Mouse (Mus musculus): ENCODE measurements at regions not wholly inside any gene's neighbourhood (a gene's known extent, or its start where the extent isn't known, plus 50 kb on each side); places are given as distances from the start of the nearest gene placed in this dataset.

- Histone ChIP-seq H3K79me3 (ENCODE audit: low read depth) (no peaks in the 10 kb centered on the region), H3ac (ENCODE audit: control insufficient read depth, insufficient read length, low read depth) (no peak overlapping the region), H3K4me3 (ENCODE audit: insufficient read depth, poor library complexity, severe bottlenecking) (no peak overlapping the region), H3K79me2 (ENCODE audit: control insufficient read depth, insufficient read depth) (no peaks in the 10 kb centered on the region), H3K36me3 (ENCODE audit: control insufficient read depth, insufficient read depth) (no peaks in the 10 kb centered on the region), H3K27me3 (ENCODE audit: control insufficient read depth, insufficient read depth, insufficient read length) (no peaks in the 10 kb centered on the region)
- TF ChIP-seq CTCF (IDR thresholded peaks at IDR 0.05; ENCODE audit: control insufficient read depth, insufficient read depth, insufficient read length) = no peak
- TF ChIP-seq MYOD1 (IDR thresholded peaks at IDR 0.05; ENCODE audit: control insufficient read depth, insufficient read length, low read depth) = no peak
- TF ChIP-seq CEBPB (IDR thresholded peaks at IDR 0.05; ENCODE audit: low read depth) = no peak
- no peak for TF ChIP-seq MAX (IDR thresholded peaks at IDR 0.05)
- no peak for TF ChIP-seq USF1 (IDR thresholded peaks at IDR 0.05; ENCODE audit: low read depth)
- TF ChIP-seq MYOG (IDR thresholded peaks at IDR 0.05; ENCODE audit: control insufficient read depth, extremely low read depth, insufficient read length) = no peak
- TF ChIP-seq FOSL1 (IDR thresholded peaks at IDR 0.05; ENCODE audit: insufficient read depth, low read length, poor library complexity, severe bottlenecking) = no peak
These were observed 64.4 kb upstream of the S1pr1 start for GRCm38 (mm10) chr3:115779144-115779890.

- H3ac ChIP-seq (ENCODE audit: control insufficient read depth, insufficient read length, low read depth) = no peak overlapping the region
These were observed 65.0 kb upstream of the S1pr1 start for GRCm38 (mm10) chr3:115779906-115780305.

GRCm38 (mm10) chr3:115782726-115783125 lies 67.9 kb upstream of the S1pr1 start:
- Histone ChIP-seq H3K4me3 (ENCODE audit: insufficient read depth, poor library complexity, severe bottlenecking) (no peak overlapping the region), H3K79me3 (ENCODE audit: low read depth) (no peaks in the 10 kb centered on the region), H3K27me3 (ENCODE audit: control insufficient read depth, insufficient read depth, insufficient read length) (no peaks in the 10 kb centered on the region), H3K79me2 (ENCODE audit: control insufficient read depth, insufficient read depth) (no peaks in the 10 kb centered on the region), H3ac (ENCODE audit: control insufficient read depth, insufficient read length, low read depth) (no peak overlapping the region), H3K36me3 (ENCODE audit: control insufficient read depth, insufficient read depth) (no peaks in the 10 kb centered on the region)
- TF ChIP-seq USF1 (IDR thresholded peaks at IDR 0.05; ENCODE audit: low read depth) (no peak), MYOD1 (IDR thresholded peaks at IDR 0.05; ENCODE audit: control insufficient read depth, insufficient read length, low read depth) (no peak), CEBPB (IDR thresholded peaks at IDR 0.05; ENCODE audit: low read depth) (no peak), MAX (IDR thresholded peaks at IDR 0.05) (no peak), MYOG (IDR thresholded peaks at IDR 0.05; ENCODE audit: control insufficient read depth, extremely low read depth, insufficient read length) (no peak), CTCF (IDR thresholded peaks at IDR 0.05; ENCODE audit: control insufficient read depth, insufficient read depth, insufficient read length) (no peak)

More at GRCm38 (mm10) chr3:115779906-115780305, 65.0 kb upstream of the S1pr1 start:
- Histone ChIP-seq H3K36me3 (ENCODE audit: control insufficient read depth, insufficient read depth) (no peaks in the 10 kb centered on the region), H3K4me3 (ENCODE audit: insufficient read depth, poor library complexity, severe bottlenecking) (no peak overlapping the region), H3K27me3 (ENCODE audit: control insufficient read depth, insufficient read depth, insufficient read length) (no peaks in the 10 kb centered on the region), H3K79me2 (ENCODE audit: control insufficient read depth, insufficient read depth) (no peaks in the 10 kb centered on the region), H3K79me3 (ENCODE audit: low read depth) (no peaks in the 10 kb centered on the region)
- no peak for TF ChIP-seq MYOG (IDR thresholded peaks at IDR 0.05; ENCODE audit: control insufficient read depth, extremely low read depth, insufficient read length)
- no peak for TF ChIP-seq MYOD1 (IDR thresholded peaks at IDR 0.05; ENCODE audit: control insufficient read depth, insufficient read length, low read depth)
- no peak for TF ChIP-seq CEBPB (IDR thresholded peaks at IDR 0.05; ENCODE audit: low read depth)
- TF ChIP-seq MAX (IDR thresholded peaks at IDR 0.05) = no peak
- no peak for TF ChIP-seq CTCF (IDR thresholded peaks at IDR 0.05; ENCODE audit: control insufficient read depth, insufficient read depth, insufficient read length)
- no peak for TF ChIP-seq USF1 (IDR thresholded peaks at IDR 0.05; ENCODE audit: low read depth)
- TF ChIP-seq FOSL1 (IDR thresholded peaks at IDR 0.05; ENCODE audit: insufficient read depth, low read length, poor library complexity, severe bottlenecking) = no peak

- no peaks in the 10 kb centered on the region for H3K27me3 ChIP-seq (ENCODE audit: control insufficient read depth, insufficient read depth, insufficient read length)
- H3K36me3 ChIP-seq (ENCODE audit: control insufficient read depth, insufficient read depth) = no peaks in the 10 kb centered on the region
- H3K79me2 ChIP-seq (ENCODE audit: control insufficient read depth, insufficient read depth) = no peaks in the 10 kb centered on the region
- no peaks in the 10 kb centered on the region for H3K79me3 ChIP-seq (ENCODE audit: low read depth)
- TF ChIP-seq CTCF (IDR thresholded peaks at IDR 0.05; ENCODE audit: control insufficient read depth, insufficient read depth, insufficient read length) (no peak), MAX (IDR thresholded peaks at IDR 0.05) (no peak)
- no peak overlapping the region for H3ac ChIP-seq (ENCODE audit: control insufficient read depth, insufficient read length, low read depth)
- no peak overlapping the region for H3K4me3 ChIP-seq (ENCODE audit: insufficient read depth, poor library complexity, severe bottlenecking)
These were observed 72.5 kb upstream of the S1pr1 start for GRCm38 (mm10) chr3:115787360-115787759.

- Histone ChIP-seq H3K36me3 (ENCODE audit: control insufficient read depth, insufficient read depth) (no peaks in the 10 kb centered on the region), H3K4me3 (ENCODE audit: insufficient read depth, poor library complexity, severe bottlenecking) (no peak overlapping the region), H3K79me2 (ENCODE audit: control insufficient read depth, insufficient read depth) (no peaks in the 10 kb centered on the region), H3K79me3 (ENCODE audit: low read depth) (no peaks in the 10 kb centered on the region), H3ac (ENCODE audit: control insufficient read depth, insufficient read length, low read depth) (no peak overlapping the region), H3K27me3 (ENCODE audit: control insufficient read depth, insufficient read depth, insufficient read length) (no peaks in the 10 kb centered on the region)
- no peak for TF ChIP-seq CEBPB (IDR thresholded peaks at IDR 0.05; ENCODE audit: low read depth)
- no peak for TF ChIP-seq USF1 (IDR thresholded peaks at IDR 0.05; ENCODE audit: low read depth)
- no peak for TF ChIP-seq MAX (IDR thresholded peaks at IDR 0.05)
- TF ChIP-seq CTCF (IDR thresholded peaks at IDR 0.05; ENCODE audit: control insufficient read depth, insufficient read depth, insufficient read length) = no peak
- TF ChIP-seq MYOG (IDR thresholded peaks at IDR 0.05; ENCODE audit: control insufficient read depth, extremely low read depth, insufficient read length) = no peak
- TF ChIP-seq FOSL1 (IDR thresholded peaks at IDR 0.05; ENCODE audit: insufficient read depth, low read length, poor library complexity, severe bottlenecking) = no peak
- TF ChIP-seq MYOD1 (IDR thresholded peaks at IDR 0.05; ENCODE audit: control insufficient read depth, insufficient read length, low read depth) = no peak
These were observed 73.7 kb upstream of the S1pr1 start for GRCm38 (mm10) chr3:115788525-115788924.

- no peaks in the 10 kb centered on the region for H3K27me3 ChIP-seq (ENCODE audit: control insufficient read depth, insufficient read depth, insufficient read length)
- no peak for TF ChIP-seq MYOD1 (IDR thresholded peaks at IDR 0.05; ENCODE audit: control insufficient read depth, insufficient read length, low read depth)
- no peak for TF ChIP-seq CTCF (IDR thresholded peaks at IDR 0.05; ENCODE audit: control insufficient read depth, insufficient read depth, insufficient read length)
- no peak for TF ChIP-seq FOSL1 (IDR thresholded peaks at IDR 0.05; ENCODE audit: insufficient read depth, low read length, poor library complexity, severe bottlenecking)
- TF ChIP-seq CEBPB (IDR thresholded peaks at IDR 0.05; ENCODE audit: low read depth) = no peak
- no peak for TF ChIP-seq MAX (IDR thresholded peaks at IDR 0.05)
- TF ChIP-seq USF1 (IDR thresholded peaks at IDR 0.05; ENCODE audit: low read depth) = no peak
- TF ChIP-seq MYOG (IDR thresholded peaks at IDR 0.05; ENCODE audit: control insufficient read depth, extremely low read depth, insufficient read length) = no peak
- H3K79me2 ChIP-seq (ENCODE audit: control insufficient read depth, insufficient read depth) = no peaks in the 10 kb centered on the region
- H3K79me3 ChIP-seq (ENCODE audit: low read depth) = no peaks in the 10 kb centered on the region
- H3K4me3 ChIP-seq (ENCODE audit: insufficient read depth, poor library complexity, severe bottlenecking) = no peak overlapping the region
- H3K36me3 ChIP-seq (ENCODE audit: control insufficient read depth, insufficient read depth) = no peaks in the 10 kb centered on the region
- H3ac ChIP-seq (ENCODE audit: control insufficient read depth, insufficient read length, low read depth) = no peak overlapping the region
These were observed 74.2 kb upstream of the S1pr1 start for GRCm38 (mm10) chr3:115789063-115789462.
